Mouse (Mus musculus) induced T-regulatory cell, adult 2 months (primary cell): ENCODE measurements around the gene Car12.
"Not testable (repeated sequence)": the region's sequence is repeated elsewhere in the genome, so short reads cannot be mapped to it uniquely, and the experiment has no call there.

Source experiments
- DNase-seq: peaks from one replicate; pipeline ENCODE4 v3.0.0-alpha.2; 2012; ENCODE audit warnings: low read depth

Gene Car12

DNA sequence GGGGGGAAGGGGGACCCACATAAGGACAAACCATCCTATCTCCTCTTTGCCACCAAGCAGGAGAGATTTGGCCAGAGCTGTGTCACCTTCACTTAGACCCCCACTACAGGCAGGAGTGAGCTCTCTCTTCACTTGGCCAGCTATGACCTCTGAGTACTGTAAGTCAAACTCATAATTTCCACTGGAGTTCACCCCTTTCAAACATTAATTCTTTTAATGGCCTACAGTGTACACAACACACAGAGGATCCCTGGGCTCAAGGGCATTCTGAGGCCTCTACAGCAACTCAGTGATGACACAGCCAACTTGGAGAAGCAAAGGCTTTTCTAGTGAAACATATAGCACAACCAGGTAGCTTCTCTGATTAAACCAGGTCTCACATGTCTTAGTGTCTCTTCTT lies 57.2 kb downstream of the Car12 start:
- no peak for DNase-seq

DNA sequence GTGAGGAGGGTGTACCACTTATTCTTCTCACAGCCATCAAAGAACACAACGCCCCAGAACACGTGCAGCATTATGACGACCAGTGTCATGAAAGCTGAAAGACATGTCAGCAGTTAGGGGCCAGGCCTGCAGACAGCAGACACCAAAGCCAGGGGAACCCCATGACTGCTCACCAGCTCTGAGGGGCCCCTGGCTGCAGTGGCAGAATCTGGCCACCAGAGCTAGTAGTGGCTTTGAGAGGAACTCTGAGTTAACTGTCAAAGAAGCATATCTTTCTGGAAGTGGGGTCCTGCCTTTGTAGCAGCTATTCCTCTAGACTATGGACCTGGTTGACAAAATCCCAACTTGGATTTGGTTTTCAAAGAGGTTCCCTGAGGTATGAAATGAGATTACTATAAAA lies 71.1 kb downstream of the Car12 start:
- DNase-seq, result peak; percentile 39

GRCm38 (mm10) chr9:66787821-66788220 lies 74.3 kb downstream of the Car12 start:
- DNase-seq, result peak; percentile 66

DNA sequence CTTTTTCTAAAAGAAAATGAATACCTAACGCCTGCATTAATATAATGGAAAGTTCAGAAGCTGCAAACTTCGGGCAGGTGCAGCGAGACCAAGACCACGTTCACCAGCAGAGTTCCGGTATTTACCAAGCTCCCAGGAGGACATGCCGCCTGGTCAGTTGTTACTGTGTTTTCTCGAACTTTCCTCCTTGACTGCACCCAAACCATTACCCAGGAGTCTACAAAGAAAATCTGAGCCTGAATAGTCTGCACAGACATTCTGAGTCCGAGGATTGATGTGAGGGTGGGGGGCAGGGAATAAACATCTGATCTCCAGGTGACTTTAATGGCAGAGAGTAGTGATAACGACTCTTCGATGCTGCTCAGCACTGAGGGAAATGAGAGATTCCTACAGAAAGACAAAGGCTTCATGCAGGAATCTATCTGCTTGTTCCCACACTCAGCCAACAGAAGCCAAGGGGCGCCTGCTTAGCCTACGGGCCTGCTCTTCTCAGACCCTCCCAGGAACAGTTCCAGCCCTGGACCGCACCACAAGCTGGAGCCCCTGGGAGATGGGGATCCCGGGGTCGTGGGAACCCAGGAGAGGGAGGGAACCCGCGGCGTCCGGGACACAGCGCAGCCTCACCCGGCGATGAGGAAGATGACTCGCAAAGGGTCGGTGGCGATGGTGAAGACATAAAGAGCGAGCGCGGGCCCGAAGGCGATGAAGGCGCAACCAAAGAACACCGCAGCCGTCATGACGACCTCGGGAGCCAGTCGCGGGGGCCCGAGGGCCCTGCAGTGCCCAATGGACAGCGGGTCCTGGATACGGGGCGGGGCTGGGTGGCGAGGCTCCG lies 81.4 kb downstream of the Car12 start:
- no peak for DNase-seq

DNA sequence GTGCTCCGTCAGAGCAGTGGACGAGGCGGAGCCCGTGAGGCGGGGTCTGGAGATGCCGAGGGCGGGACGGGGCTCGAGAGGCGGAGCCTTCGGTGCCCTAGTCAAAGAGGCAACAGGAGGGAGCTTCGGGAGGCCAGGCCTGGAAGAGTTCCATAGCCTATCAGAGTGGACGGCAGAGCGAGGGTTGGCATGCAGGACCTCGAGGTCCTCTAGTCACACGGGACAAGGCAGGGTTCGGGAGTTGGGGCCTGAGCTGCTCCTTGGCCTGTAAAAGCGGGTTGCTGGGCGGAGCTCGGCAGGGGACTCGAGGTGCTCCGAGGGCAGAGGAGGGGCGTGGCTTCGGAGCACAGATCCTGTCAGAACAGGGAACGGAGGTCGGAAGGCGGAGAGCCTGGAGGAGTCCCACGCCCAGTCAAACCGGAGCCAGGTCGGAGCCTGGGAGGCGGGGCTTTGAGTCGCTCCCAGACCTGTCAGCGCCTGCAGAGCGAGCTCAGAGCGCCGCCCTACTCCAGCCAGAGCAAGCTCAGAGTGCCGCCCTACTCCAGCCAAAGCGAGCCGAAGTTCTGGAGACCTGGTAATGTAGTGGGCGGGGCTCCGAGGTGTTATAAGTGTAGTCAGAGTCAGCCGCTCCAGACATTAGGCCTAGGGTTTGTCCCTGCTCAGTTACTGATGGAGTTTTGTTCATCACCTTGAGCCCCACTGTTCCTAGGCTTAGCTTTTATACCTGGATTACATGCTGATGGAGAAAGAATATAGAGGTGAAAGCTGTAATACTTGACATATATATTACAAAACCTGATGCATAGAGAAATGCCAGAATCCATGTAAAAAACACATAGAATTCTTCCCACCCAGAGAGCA lies 82.2 kb downstream of the Car12 start, which contains the start of gene Aph1b:
TSS of gene Aph1b (minus strand) at position 27 of the 861 bp plus-strand sequence.
- peak; percentile 98 for DNase-seq

- DNase-seq, result no peak
Observed at GRCm38 (mm10) chr9:66796739-66797138, 83.3 kb downstream of the Car12 start, which contains the start of gene Gm10647. Gene Gm10647 (plus strand): TSS chr9:66797039.

- no peak for DNase-seq
Observed at GRCm38 (mm10) chr9:66801947-66802346, 88.5 kb downstream of the Car12 start.

DNA sequence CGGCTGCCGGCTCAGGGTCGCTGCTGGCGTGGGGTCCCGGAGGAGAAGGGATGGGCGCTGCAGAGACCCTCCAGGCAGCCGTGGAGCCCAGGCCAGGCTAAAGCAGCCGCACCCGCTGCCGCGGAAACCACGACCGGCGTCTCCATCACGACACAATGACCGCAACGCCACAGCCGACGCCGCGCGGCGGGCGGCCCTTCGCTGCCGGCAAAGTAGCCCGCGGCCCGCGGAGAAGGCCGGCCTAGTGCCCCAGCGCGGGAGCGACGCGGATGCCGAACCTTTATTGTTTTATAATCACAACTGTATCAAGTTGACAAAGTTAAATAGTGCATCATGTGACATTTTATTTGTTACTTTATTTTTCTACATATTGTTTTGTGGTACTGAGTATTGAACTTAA lies 92.5 kb downstream of the Car12 start:
- DNase-seq, result not testable (repeated sequence)

DNA sequence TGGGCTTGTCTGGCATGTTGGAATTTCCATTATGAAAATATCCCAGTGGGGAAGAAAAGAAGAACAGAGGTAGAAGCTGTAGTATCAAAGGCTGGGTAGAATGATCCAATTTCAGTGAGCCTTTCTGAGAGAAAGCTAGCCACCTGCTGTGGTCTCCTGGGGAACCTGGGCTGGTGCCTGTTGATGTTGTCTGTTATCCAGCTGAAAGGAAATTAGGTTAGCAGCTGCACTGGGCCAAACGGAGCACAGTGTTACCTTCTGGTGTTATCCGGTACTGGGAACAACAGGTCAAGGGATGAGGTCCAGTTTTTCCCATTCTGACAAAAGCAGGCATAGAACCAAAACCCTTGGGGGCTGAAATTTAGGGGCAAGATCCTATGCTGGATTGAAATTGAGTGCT lies 99.9 kb downstream of the Car12 start:
- no peak for DNase-seq
